Mouse (Mus musculus) lung, postnatal 10 days (tissue): Measurements from ENCODE around the gene Etfa.
A peak's percentile ranks its signal among the peaks of the same experiment; 100 is the strongest.

Experiments
- DNase-seq: peaks from one replicate; pipeline ENCODE4 v3.0.0; 2021

Etfa gene

DNA sequence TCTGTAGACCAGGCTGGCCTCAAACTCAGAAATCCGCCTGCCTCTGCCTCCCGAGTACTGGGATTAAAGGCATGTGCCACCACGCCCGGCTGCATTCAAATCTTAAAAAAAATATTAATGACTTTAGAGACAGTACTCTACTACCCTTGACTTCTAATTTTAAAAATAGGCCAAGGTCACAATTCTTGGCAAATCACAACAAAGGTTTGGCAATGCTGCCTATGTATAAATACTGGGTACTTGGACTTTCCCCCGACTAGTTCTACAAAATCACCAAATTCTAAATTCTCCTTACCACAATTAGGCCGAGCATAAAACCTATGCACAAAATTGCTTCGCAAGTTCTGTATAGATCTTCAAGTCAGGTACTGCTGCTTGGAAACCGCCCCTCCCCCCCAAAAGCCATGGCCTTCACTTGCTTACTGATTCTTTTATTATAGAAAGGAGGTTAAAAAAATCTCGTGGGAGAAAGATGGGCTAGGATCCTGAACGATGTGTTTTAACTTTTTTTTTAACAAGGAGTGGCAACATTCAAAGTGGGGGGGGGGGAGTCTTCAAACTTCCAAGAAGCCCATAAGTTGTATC is 1.3 kb downstream of the Etfa start:
- DNase-seq = no peak

DNA sequence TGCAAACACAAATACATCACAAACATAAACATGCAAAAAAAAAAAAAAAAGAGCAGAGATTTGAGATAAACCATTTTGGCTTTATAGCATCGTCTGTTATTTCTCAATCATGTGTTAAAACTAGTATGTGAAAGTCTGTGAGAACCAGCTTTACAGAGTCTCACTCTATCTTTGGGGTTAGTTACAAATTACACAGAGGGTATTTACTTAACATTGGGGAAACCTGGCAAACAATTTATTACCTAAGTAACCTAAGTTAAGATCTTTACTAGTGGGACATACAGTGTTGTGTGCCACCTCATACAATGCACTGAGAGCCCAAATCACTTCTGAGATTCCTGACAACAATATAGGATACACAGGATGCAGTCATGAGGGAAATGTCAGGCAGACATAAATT is 2.3 kb downstream of the Etfa start:
- no peak for DNase-seq

DNA sequence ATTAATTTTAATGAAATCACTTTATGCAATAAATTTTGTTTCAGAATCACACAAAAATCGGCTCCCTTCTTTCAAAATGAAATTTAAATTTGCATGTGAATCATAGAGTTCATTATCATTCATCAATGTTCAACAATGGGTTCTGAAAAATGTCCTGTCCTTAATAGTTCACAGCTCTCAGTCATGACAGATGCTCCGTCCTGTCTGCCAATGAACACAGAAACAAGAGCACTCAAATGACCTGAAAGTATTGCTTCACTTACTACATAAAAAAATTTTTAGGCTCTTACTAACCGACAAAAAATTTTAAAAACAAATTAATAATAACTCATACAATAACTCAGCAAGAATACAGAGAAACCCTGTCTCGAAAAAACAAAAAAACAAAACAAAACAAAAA is 3.3 kb downstream of the Etfa start:
- no peak for DNase-seq

DNA sequence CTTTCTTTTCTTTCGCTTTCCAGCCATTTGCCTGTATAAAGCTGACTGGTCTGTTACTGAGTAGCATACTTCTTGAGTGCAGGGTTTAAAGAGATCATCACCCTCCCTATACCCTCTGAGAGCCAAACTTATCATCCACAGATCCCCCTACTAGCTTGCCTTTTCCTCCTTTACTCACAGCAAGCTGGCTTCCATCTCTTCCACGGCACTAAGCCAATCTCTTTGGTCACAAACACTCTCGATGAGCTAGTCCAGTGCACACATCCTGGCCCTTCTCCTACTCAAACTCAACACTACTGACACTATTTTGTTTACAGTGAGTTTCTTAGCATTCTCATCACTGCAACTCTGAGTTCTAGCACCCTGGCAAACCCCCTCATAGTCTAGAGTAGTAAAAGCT is 4.1 kb downstream of the Etfa start:
- DNase-seq = peak; percentile 66

DNA sequence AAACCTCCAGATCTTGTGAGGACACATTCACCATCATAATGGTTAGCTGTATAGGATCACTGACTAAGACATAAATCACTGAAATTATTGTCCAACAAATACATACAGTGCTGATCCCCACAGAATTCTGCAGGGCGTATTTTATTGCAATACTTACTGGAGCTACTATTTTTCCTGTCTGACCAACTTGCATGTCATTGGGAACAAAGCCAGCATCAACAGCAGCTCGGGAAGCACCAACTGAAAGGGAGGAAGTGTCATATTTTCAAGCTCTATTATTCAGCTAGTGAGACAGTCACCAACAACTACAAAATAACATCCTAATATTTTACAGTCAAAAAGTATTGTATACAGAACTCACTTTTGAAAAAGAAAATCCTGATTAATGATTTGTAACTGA is 29.9 kb downstream of the Etfa start:
- peak; percentile 13 for DNase-seq

DNA sequence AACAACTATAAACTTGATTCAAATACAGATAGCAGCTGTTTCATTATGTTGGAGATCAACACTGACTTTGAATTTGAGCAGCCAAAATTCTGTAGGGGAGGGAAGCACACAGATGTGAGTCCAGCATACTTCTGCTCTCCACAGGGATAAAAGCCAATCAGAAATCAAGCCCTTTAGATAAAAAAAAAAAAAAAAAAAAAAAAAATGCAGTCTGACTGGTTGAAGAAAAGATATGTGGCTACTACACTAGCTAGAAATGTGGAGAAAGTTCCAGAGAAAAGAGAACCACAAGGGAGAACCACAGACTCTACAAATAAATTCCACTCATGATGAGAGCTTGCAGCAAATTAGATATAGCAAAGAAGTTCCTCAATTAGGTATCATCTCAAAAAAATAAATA is 33.3 kb downstream of the Etfa start:
- DNase-seq = no peak

DNA sequence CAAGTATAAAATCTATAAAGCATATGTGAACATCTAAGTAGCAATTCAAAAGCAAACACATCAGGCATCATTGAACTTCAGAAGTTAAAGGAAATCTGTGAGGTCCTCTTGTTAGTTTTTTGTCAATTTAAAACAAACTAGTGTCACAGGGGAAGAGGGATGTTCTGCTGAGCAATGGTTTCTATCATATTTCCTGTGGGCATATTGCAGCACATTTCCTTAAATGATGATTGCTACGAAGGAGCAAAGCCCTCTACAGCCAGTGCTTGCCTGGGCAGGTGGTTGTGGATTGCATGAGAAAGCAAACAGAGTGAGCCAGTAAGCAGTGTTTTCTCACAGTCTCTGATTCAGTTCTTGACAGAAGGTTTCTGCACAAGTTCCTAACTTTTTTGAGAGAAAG is 36.0 kb downstream of the Etfa start:
- DNase-seq = no peak

DNA sequence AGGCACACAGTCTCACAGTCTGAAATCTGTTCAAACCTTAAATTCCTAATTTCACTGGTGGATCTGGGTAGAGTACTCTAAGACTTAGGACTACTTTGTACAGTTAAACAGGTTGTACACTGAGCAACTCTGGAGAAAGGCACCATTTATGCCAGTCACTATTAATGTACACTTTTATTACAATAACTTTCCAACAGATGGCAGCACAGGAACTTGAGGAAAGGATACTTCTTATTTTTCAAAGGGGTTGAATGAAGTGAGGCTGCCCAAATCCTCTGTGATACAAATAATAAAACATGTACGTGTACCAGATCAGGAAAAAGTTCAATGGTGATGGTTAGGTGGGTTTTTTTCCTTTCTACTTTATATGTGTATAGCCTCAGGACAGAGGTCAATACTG is 43.6 kb downstream of the Etfa start:
- peak; percentile 4 for DNase-seq

DNA sequence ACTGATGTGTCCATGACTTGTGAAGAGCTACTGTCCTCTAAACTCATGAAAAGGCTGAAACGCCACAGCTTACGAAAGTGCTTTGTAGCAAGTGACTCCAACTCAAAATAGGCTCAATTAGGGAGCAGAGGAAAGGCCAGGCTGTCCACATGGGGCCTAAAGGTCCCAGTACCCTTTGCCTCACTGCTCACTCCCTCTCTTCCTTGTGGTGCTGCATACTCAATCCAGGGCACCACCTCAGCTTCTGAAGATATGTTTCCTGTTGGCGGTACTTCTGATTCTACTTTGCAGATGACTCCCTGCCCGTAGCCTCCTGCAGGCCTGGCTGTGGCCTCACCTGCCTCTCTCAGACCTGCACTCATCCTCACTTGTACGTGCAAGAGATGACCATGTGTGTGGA is 58.7 kb downstream of the Etfa start:
- DNase-seq = no peak

DNA sequence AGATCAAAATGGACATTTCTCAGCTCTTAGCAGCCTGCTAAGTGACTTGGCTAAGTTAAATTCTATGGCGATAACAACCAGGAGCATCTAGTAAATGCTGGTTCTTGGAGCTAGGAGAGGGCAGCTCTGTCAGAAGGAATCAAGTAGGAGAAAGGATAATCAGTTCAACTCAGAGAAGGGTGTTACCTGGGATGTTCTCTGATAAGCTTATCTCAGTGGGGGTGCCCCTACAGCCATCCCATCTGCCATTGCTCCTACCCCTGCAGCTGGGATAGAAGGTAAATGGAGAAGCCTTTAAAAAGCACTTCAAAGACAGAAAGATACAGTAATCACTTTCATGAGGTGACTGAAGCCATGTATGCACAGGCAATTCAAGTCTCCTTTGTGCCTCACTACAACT is 59.1 kb downstream of the Etfa start:
- DNase-seq = no peak

DNA sequence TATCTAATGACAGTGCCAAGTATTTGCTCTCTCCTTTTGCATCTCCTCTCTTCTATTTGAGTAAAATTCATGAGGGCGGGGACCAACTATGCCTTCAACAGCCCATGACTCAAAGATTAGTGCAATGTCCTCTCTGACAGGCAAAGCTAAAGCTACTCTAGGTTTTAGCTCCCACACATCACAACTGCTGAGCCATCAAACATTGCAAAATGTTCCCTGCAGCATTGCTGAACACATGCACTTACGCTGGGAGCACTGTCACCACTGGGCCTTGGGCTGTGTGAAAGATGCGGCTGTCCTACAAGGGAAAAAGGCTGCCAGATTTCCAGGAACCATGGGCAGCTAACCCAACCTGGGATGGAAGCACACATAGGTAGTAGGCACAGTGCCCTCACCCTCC is 60.6 kb downstream of the Etfa start:
- no peak for DNase-seq

DNA sequence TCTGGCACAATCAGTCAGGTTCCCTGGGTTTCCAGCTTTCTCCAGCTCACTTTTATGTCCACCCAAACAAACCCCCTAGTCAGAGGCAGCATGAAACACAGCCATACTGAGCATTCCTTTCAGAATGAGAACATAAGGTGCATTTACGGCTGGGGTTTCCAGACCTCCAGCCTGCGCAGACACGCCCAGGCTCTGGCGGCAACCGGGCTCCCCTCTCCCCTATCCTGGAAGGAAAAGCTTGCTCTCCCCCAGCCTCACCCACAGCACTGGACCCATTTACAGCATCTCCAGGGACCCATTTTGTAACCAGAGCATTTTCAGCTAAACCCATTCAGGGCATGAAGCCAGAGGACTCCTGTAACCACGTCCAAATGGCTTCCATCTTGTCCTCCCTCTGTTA is 62.0 kb downstream of the Etfa start:
- DNase-seq = no peak

DNA sequence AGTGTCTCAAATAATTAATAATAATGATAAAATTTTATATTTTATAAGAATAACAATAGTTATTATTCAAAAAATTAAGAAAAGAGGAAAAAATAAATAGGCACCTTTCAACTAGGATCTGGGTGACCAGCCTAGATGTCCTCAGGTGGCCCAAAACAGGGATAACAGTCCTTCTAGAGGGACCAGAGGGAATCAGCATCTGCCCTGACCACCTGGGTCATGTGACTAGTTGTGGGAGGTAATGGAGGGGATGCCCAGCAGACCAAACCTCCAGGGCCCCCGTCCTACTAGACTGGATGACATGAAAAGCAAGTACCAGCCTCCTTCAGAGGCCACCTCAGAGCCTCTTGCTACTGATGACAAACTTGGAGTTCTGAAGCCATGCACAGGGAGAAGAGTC is 62.9 kb downstream of the Etfa start:
- no peak for DNase-seq

DNA sequence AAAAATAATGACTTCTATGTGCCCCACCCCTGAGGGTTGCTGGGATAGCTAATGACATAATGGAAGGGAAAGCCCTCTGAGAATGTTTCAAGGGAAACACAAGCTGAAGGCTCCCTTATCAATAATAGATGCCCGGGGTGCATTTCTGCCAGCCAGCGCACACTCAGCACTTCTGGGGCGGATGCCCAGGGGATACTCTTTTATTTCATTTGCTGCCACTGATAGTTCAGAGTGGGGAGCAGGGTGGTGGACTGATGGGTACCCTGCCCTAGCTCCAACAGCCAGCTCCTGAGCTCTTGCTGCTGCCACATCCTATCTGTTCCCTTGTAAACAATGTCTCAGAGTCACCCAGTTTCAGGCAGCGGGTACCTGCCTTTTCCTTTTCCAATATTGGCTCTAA is 64.5 kb downstream of the Etfa start:
- no peak for DNase-seq

DNA sequence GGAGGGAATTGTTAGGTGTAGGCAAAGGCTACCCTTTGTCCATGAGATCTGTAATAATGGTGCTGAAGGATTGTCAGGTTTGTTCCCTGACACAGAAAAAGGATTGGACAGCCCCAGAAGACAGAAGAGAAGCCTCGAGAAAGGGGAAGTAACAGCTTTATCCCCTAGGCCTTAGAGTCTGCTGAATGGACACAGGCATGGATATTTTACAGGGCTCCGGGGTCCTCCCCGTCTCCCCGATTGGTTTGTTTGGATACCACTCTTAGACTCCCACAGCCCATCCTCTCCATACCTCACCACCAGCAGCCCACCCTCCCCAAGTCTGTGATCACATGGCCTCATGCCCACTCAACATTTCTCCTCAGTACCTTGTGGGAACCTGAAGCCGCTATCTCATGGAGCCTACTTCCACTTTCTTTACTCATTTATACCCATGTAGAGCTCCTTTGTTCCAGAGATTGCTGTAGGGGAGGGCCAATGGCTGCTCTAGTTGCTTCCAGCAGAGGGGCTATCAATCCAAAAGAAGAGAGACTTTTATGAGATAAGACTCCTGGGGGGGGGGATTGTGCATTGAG is 72.8 kb downstream of the Etfa start:
- no peak for DNase-seq

DNA sequence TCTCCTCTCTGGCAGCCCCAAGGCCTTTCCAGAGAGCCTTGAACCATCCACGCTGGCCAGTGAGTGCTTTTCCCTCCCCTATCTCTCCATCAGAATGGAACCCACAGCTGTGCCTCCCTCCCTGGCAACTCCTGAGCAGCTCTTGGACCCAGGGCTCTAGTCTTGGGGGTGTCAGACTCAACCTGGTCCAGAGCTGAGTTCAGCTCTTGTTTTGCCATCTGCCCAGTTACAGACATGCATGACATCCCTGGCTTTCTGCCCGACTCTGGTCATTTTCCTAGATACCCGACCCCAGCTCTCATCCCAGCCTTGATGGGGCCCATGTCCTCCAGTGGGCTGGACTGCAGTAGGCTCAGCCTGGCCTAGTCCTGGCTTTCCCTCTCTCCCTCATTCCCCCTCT is 73.6 kb downstream of the Etfa start:
- DNase-seq = no peak

DNA sequence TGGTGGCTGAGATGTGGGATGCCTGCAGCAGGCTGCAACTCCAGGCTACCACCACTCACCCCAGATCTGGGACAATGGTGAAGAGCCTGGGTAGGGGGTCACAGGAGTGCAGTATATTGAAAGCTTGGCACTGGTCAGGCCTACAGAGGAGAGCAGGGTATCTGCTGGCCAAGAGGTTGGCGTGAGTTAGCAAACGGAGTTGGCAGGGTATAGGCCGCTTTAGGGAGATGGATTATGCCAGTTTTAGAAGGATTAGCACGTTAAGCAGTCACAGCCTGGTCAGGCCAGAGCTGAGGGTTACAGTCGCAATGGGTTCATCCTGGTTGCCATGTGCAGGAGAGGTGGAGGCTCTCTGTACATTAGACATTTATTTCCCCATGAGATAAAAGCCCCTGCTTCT is 78.2 kb downstream of the Etfa start:
- DNase-seq = no peak

DNA sequence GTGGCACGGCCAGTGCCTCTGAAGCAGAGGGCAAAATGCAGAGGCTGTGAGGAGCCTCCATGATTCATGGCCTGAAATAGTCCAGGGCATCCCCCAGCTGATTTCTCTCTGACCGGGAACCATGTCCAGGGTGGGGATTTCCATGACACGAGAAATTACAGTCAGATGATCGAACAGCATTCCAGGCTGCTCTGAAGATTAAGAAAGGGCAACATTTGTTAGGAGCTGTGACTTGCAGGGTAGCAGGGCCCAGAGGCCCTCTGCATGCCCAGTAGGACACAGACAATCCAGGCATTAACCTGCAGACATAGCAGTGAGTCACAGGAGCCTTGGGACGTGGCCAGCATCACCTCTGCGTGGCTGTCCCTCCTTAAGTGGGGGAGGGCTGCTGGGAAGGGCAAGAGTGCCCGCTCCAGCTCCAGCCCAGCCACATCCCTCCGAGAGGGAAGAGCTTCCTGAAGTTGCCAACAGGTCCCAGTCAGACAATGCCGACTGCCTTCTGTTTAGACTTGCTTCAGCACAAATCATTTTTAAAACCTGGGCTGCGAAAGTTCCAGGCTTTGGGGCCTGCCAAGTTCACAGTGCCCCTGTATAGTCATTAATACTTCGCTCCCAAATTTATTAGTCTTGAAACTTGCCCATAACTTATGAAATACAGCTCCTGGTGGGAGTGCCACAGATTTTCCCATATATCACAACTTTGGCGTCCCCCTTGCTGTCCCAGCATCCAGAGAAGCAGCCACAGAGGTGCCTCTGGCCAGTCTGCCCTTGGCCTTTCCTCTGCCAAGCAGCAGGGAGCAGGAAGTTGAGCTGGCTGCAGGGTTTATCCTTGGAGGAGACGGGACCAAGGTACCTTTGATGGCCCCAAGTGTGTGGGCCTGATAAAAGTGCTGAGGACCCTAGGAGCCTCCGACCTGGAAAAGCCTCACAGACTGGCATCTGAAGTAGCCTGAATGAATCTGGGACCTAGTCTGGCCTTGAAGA is 79.4 kb downstream of the Etfa start:
- no peak for DNase-seq

DNA sequence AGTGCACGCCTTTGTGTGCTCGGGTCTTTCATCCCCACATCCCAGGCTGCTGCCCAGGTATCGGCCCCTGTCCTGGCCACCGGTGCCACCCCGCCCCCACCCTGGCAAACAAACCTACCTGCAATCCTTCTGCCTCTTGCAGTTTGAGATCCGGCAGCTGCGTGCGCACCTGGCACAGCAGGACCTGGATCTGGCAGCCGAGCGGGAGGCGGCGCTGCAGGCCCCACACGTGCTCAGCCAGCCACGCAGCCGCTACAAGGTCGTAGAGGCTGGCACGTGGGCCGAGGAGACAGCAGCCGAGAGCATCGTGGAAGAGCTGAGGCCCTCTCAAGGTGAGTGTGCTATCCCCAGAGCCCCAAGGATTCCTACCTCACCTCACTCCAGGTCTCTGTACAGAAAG is 81.9 kb downstream of the Etfa start:
- peak; percentile 47 for DNase-seq

DNA sequence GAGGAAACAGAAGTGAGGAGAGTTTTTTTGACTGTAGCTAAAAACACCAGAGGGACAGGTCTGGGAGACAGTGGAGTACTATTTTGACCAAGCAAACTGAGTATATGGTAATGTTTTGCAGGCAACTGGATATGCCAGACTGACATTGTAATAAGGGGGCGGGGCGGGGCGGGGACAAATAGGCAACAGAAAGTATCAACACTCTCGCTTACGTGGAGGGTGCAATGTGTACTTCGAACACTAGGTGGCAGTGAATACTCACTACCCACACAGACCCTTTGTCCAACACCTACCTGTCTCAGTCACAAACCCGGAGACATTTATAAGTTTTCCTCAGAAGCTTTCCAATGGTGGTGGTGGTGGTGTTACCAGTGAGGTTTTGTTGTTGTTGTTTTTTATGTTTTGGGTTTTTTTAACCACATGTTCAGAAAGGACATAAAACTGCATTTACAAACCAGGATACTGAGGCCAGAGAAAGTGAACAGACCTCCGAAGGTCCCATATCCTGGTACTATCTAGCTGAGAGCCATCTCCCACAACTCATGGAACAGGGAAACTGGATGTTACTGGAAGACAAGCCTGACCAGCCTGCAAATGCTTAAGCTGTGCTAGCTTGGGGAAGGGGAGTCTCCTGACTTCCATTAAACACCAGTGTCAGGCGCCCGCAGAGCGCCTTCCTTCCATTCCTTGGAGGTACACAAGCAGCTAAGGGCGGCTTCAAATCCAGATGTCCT is 82.6 kb downstream of the Etfa start:
- DNase-seq = peak; percentile 83

DNA sequence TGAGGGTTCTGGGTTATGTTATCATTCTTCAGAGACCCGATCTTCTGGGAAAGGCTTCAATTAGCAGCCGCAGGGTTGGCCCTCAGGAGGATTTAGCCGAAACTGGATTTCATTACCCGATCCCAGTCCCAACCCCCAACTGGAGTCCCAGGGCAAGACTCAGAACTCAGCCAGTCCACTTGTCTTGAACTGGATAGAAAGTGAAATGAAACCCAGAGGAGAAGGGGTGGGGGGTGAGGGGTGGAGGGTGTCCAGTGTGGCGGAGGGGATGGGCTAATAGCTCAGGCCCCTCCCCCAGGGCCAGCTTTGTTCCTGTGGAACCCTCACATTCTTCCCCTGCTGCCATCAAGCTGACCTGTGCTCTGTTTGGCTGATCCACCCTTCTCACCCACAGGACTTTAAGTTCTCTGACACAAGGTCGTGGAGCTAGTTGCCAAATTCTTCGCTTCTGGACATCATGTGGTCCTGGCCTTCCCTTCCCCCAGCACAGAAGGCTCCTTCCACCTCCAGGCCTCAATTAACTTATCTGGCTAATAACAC is 86.7 kb downstream of the Etfa start:
- no peak for DNase-seq

DNA sequence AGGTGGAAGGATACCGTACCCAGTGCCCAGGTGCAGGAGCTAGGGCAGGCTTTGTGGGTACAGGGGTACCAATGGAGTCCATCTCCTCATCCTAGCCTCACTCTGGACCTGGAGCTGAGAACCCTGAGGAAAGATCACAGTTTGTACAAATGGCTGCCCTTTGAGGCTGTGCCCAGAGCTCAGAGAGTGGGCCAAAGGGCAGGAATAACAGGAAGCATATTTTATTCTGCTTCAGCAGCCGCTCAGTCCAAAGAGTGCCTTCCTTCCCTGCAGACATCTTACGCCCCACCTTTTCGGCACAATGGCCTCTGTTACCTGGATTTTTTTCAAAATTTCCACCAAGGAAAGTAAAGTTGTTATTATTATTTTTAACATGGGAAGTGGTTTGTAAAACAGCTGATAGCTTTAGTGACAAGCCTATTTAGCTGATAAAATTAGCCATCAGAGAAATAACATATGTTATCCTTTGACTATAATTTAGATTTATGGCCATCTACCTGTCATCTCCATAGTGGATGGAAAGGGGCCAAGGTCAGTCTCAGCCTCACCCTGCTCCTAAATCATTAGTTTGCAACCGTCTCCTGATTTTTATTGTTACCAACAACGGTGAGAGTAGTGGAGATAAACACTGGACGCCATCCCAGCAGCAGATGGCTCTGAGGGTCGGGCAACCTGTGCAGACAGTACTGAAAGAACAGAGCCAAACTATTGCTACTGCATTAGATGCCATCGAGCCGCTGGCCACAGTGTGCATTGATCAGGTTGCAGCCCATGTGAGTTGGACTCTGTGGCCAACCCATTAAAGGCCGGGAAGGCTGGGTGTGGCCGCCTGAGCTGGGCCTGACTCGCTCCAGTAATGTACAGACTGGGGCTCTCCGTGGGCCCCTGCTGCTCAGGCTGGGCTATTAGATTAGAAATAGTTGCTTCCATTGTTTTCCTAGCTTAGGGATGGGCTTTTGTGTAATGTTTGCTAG is 88.3 kb downstream of the Etfa start:
- no peak for DNase-seq
